Mouse (Mus musculus) olfactory bulb, adult 2 months (tissue): Measurements from ENCODE around the gene Matn4. TPM values are rescaled to one million over a fixed set of nuclear protein-coding genes. Genes with fewer than 3 reads are reported as not detected.

Experiments
- H3K27ac ChIP-seq: fragments of 200-500 bp; 2 replicates; pipeline ENCODE4 v1.5.1; 2012; ENCODE audit warnings: low read depth, low read length; ENCODE audit not compliant: insufficient read depth
- H3K4me1 ChIP-seq: fragments of 200-500 bp; 2 replicates; pipeline ENCODE4 v1.6.1; 2012; ENCODE audit warnings: low read length; ENCODE audit not compliant: control insufficient read depth, insufficient read depth
- H3K4me3 ChIP-seq: fragments of 200-500 bp; 2 replicates; pipeline ENCODE4 v1.5.1; 2012; ENCODE audit warnings: mild to moderate bottlenecking, low read depth, low read length, moderate library complexity; ENCODE audit not compliant: insufficient read depth
- CTCF ChIP-seq: fragments of 200-500 bp; IDR thresholded peaks from 2 replicates; pipeline ENCODE4 v1.5.1; 2012; ENCODE audit warnings: low read depth, mild to moderate bottlenecking, low read length, moderate library complexity; ENCODE audit not compliant: insufficient read depth
- POLR2A ChIP-seq: fragments of 200-500 bp; IDR thresholded peaks from 2 replicates; pipeline ENCODE4 v1.6.1; 2012; ENCODE audit warnings: mild to moderate bottlenecking, low read depth, low read length, moderate library complexity; ENCODE audit not compliant: insufficient read depth
- WGBS: fragments of 180-500 bp; shearing (Covaris S2); methylation state at CpG from one replicate; pipeline ENCODE4 v1.1.7; 2018; 5-methylcytosine and 5-hydroxymethylcytosine counted together
- polyA plus RNA-seq: library from polyadenylated mRNA; stranded (reverse); fragments of >200 nt; gene quantifications from 2 replicates; pipeline ENCODE4 v1.2.4, GENCODE M21; 2012; ENCODE audit warnings: low replicate concordance; ENCODE audit not compliant: missing spikeins, insufficient read depth, insufficient read length

Matn4 gene
- polyA plus RNA-seq, 1 experiment: not detected

DNA sequence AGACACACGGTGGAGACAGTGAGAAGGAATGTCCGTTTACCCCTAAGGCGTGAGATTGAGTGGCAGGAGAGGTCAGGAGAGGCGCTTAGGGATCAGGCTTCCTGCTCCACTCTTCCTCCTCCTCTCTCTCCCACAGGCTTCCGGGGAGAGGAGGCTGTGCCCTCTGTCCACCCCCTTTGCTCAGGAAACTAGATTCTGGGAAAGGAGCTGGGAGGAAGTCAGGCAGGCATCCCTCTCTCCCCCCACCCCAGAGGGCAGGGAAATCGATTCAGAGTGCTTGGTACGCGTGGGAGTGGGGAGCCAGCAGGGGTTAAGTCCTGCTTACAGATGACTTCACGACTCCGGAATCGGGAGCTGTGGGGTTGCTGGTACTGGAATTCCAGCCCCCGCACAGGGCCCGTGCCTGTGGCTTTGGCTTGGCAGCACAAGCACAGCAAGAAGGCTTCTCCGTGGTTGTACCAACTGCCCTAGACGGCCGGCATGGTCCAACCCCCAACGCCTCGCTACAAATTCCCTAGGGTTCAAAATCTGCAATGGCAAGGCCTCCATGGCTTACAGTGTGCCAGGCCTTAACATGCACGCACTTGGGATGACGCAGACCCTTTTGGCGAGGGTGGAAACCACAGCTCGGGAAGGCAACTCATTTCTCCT, 27.7 kb upstream of the Matn4 start:
- WGBS: 35% methylated on average over 22 of the region's 22 CpGs
- peak overlapping the region; percentile 38; the same call in 1 of the 2 replicates for H3K27ac ChIP-seq
- TF ChIP-seq CTCF (no peak), POLR2A (no peak)

DNA sequence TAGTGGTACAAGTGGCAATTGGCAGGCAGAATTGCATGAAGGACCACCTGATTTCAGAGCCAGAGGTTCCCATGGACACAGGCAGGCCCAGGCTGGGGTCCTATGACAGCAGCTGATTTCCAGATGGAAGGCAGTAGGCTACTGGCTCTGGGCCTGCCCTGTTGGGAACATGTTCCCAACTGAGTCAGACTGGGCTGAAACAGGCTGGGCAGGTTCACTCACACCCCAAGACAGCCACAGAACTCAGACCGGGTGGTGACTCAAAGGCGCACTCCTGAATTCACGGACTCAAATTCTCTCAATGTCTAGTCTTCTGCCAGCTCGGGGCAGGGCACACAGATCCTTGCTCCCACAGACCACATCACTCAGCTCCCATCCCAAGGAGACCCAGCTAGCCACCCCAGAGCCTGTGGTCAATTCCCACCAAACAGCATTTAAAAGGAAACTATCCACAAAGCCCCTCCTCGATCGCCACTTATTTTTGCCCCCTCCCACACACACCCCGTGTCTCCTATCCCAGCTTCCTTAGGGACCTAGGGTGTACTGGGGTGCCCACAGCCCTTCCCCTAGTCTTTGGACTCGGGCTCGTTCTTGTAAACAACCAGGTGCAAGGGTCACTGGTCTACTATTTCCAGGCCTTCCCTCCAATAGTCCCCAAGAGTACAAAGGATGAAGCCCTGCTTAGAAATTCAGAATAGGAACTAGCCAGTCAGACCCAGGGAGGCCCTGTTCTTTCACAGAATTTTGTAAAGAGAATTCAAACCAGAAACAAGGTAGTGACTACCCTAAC, 26.9 kb upstream of the Matn4 start:
- H3K4me3 ChIP-seq: no peak overlapping the region
- 0 out of 2 replicates have a peak overlapping the region, but pooled peaks have one; percentile 38 for H3K27ac ChIP-seq
- no peak for TF ChIP-seq POLR2A
- no peak for TF ChIP-seq CTCF
- 68% methylated on average over 9 of the region's 9 CpGs for WGBS
- H3K4me1 ChIP-seq: peaks cover 33% of the 10 kb centered on the region

More for the DNA sequence above, 27.7 kb upstream of the Matn4 start:
- Histone ChIP-seq H3K4me3 (no peak overlapping the region), H3K4me1 (peaks cover 34% of the 10 kb centered on the region)

DNA sequence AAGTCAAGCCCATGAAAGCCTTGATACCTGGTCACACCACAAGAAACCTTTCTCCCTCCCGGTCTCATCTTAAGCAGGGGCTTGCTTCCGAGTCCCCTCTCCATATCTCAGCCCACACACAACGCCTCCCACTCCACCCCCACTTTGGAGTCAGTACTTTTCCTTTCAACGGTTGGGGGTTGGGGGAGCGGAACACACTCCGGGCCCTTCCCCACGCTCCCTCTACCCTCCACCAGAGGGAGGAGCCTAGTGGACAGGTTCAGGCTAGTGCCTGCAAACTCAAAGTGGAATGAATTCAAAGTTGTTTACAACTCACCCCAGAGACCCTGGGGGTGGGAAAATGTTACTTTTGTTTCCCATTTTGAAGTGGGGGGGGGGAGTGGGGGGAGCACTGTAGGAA, 25.7 kb upstream of the Matn4 start:
- Histone ChIP-seq H3K4me1 (peaks cover 32% of the 10 kb centered on the region), H3K4me3 (no peak overlapping the region), H3K27ac (no peak overlapping the region)
- whole genome bisulfite sequencing: 26% methylated on average over 7 of the region's 7 CpGs
- TF ChIP-seq POLR2A (no peak), CTCF (no peak)

DNA sequence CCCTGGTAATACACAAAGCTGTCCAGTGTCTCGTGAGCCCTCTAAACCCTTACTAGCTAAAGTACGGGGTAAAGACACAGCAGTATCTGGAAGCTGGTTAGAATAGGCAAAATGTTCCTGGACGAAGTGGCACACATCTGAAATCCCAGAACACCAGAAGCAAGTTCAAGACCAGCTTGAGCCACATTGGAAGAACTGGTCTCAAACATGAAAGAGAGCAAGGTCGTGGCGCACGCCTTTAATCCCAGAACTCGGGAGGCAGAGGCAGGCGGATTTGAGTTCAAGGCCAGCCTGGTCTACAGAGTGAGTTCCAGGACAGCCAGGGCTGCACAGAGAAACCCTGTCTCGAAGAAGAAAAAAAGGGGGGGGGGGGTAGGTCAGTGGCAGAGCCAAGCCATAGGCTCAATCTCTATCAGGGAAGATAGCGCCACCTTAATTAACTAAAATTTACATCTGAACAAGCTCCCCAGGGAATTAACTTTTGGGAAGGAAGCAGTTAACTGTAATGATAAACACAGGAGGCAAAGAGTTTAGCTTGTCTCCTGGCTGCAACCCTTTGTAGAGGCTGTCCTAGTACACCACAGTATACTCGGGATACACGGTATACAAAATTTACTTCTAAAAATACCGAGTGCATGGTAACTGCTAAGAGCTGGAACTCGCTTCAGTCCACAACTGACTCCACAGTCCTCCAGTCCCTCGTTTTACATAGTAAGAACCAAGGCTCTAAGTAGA, 25.1 kb upstream of the Matn4 start:
- 65% methylated on average over 15 of the region's 15 CpGs for WGBS
- Histone ChIP-seq H3K4me3 (no peak overlapping the region), H3K4me1 (peaks cover 32% of the 10 kb centered on the region), H3K27ac (no peak overlapping the region)
- TF ChIP-seq CTCF (no peak), POLR2A (no peak)

DNA sequence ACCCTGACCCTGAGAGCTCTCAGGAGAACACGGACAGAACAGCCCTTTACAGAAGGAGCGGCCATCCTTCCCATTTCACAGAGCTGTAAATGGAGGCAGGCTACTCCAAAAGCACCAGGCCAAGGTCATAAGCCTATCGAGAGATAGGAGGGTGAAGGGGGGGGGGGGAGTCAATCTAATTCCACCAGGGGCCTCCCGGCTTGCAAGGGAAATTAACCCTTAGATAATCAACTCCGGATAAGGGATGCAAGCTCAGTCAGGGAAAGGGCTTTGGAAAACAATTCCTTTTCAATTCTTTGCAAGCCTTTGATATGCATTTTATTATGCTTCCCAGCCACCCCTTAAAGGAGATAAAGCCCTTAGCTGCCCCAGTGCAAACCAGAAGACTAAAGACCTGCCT, 23.5 kb upstream of the Matn4 start:
- peaks cover 30% of the 10 kb centered on the region for H3K4me1 ChIP-seq
- no peak for TF ChIP-seq POLR2A
- no peak for TF ChIP-seq CTCF
- H3K27ac ChIP-seq: no peak overlapping the region
- 51% methylated on average over 5 of the region's 5 CpGs for WGBS
- H3K4me3 ChIP-seq: no peak overlapping the region

DNA sequence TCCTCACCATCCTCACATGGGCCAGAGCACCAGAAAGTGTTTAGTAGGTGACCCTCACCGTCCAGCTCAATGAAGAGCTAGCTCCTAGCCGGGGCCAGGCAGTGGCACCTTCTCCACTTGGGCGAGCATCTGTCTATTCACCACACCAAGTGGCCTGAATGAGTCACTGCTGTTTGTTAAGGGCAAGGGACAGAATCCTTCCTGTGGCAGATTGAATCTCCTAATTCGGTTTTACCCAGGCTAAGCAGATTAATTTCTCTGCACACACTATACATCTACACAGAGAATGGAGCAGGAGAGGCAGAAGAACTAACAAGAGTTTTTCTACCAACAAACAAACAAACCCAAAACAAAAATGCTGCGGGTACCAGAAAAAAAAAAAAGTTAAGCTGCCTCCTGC, 22.0 kb upstream of the Matn4 start:
- 88% methylated on average over 5 of the region's 5 CpGs for WGBS
- no peak for TF ChIP-seq POLR2A
- no peak overlapping the region for H3K27ac ChIP-seq
- peaks cover 18% of the 10 kb centered on the region for H3K4me1 ChIP-seq
- no peak overlapping the region for H3K4me3 ChIP-seq

DNA sequence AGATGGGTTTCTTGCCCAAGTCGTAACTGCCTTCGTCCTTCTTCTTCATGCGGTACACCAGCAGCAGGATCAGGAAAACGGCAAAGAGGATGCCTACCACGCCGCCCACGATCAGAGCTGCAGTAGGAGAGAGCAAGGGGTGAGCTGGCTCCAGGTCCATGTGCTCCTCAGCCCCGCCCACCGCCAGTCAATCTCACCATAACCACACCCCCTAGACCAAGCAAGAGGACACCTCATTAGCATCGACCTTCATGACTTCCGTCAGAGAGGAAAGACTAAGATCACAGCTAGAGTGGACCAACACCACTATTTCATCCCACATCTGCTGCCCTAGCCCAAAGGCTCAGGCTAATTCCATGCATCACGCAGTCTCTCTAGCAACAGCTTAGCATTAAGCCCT, 21.2 kb upstream of the Matn4 start:
- Histone ChIP-seq H3K27ac (no peak overlapping the region), H3K4me3 (no peak overlapping the region), H3K4me1 (peaks cover 12% of the 10 kb centered on the region)
- 43% methylated on average over 12 of the region's 12 CpGs for WGBS
- no peak for TF ChIP-seq CTCF
- no peak for TF ChIP-seq POLR2A

DNA sequence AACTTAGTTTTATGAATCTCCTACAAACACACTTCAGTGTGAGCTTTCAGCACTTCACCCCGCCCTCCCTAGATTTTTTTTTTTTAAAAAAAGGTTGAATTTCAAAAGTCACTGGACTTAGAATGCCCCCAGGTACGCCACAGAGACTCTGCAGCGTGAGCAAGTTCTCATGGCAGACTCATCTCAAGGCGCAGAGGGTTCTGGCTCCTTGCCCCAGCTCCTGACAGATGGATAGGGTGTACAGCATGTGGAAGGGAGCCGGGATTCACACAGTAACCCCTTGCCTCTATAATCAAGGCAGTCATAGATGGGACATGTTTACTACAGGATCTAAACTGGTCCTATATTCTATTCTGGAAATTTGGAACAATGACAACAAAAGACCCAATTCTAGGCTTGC, 20.4 kb upstream of the Matn4 start:
- Histone ChIP-seq H3K4me1 (peaks cover 5% of the 10 kb centered on the region), H3K27ac (no peak overlapping the region), H3K4me3 (no peak overlapping the region)
- 80% methylated on average over 5 of the region's 5 CpGs for WGBS
- TF ChIP-seq POLR2A (no peak), CTCF (no peak)

DNA sequence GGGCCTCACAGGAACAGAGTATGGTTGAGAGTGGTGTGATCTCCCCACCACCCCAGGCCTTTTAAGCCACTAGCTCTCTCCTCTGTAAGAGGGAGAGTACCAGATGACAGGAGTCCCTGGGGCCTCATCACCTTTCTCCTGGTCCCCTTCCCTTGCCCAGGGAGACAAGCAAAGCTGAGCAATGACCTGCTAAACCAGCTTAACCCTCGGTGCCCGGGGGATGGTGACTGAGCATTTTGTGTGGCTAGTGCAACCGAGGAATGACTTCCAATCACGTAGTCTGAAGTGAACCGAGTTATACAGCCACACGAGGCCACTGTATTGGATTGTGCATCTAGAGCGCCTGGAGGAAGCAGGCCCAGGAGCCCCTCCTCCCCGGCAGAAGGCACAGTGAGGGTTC, 19.4 kb upstream of the Matn4 start:
- 91% methylated on average over 8 of the region's 8 CpGs for WGBS
- Histone ChIP-seq H3K27ac (no peak overlapping the region), H3K4me1 (0 out of 2 replicates have a peak, but pooled peaks cover 5% of the 10 kb centered on the region), H3K4me3 (no peak overlapping the region)
- no peak for TF ChIP-seq POLR2A
- no peak for TF ChIP-seq CTCF
